Mouse (Mus musculus): ENCODE measurements around the gene Loxl3. TPM values are rescaled to one million over a fixed set of nuclear protein-coding genes. Genes with fewer than 3 reads are reported as not detected.
A peak's percentile ranks its signal among the peaks of the same experiment; 100 is the strongest.

Loxl3 gene
- polyA plus RNA-seq, 1 experiment = 18.8 TPM

- H3K4me1 ChIP-seq (ENCODE audit: control insufficient read depth, insufficient read depth, low read length) = peaks cover 55% of the 10 kb centered on the region
- peak overlapping the region; percentile 76 for H3K27ac ChIP-seq (ENCODE audit: insufficient read depth, low read depth, low read length)
- TF ChIP-seq POLR2A (IDR thresholded peaks at IDR 0.05; ENCODE audit: borderline replicate concordance, low read depth, low read length) (no peak), CTCF (IDR thresholded peaks at IDR 0.05; ENCODE audit: low read depth, low read length) (no peak)
- no peak overlapping the region for H3K4me3 ChIP-seq (ENCODE audit: insufficient read depth, low read length)
Measured at GRCm38 (mm10) chr6:83040601-83041000, 6.6 kb downstream of the Loxl3 start.

GRCm38 (mm10) chr6:83043561-83043960 is 9.6 kb downstream of the Loxl3 start:
- peaks cover 62% of the 10 kb centered on the region for H3K4me1 ChIP-seq (ENCODE audit: control insufficient read depth, insufficient read depth, low read length)
- TF ChIP-seq CTCF (IDR thresholded peaks at IDR 0.05; ENCODE audit: low read depth, low read length) (no peak), POLR2A (IDR thresholded peaks at IDR 0.05; ENCODE audit: borderline replicate concordance, low read depth, low read length) (0 out of 2 replicates have a peak, but pooled peaks have one; percentile 47)
- peak overlapping the region; percentile 98 for H3K27ac ChIP-seq (ENCODE audit: insufficient read depth, low read depth, low read length)
- H3K4me3 ChIP-seq (ENCODE audit: insufficient read depth, low read length) = no peak overlapping the region

GRCm38 (mm10) chr6:83043993-83044392 is 10.0 kb downstream of the Loxl3 start:
- TF ChIP-seq CTCF (IDR thresholded peaks at IDR 0.05; ENCODE audit: low read depth, low read length) (no peak), POLR2A (IDR thresholded peaks at IDR 0.05; ENCODE audit: borderline replicate concordance, low read depth, low read length) (no peak)
- Histone ChIP-seq H3K4me1 (ENCODE audit: control insufficient read depth, insufficient read depth, low read length) (peaks cover 62% of the 10 kb centered on the region), H3K27ac (ENCODE audit: insufficient read depth, low read depth, low read length) (peak overlapping the region; percentile 98), H3K4me3 (ENCODE audit: insufficient read depth, low read length) (no peak overlapping the region)

- H3K4me1 ChIP-seq (ENCODE audit: control insufficient read depth, insufficient read depth, low read length) = peaks cover 60% of the 10 kb centered on the region
- no peak overlapping the region for H3K4me3 ChIP-seq (ENCODE audit: insufficient read depth, low read length)
- H3K27ac ChIP-seq (ENCODE audit: insufficient read depth, low read depth, low read length) = peak overlapping the region; percentile 98
- TF ChIP-seq CTCF (IDR thresholded peaks at IDR 0.05; ENCODE audit: low read depth, low read length) = no peak
- TF ChIP-seq POLR2A (IDR thresholded peaks at IDR 0.05; ENCODE audit: borderline replicate concordance, low read depth, low read length) = no peak
Measured at GRCm38 (mm10) chr6:83044742-83045141, 10.8 kb downstream of the Loxl3 start.

GRCm38 (mm10) chr6:83049367-83049766 is 15.4 kb downstream of the Loxl3 start:
- TF ChIP-seq CTCF (IDR thresholded peaks at IDR 0.05; ENCODE audit: low read depth, low read length) (no peak), POLR2A (IDR thresholded peaks at IDR 0.05; ENCODE audit: borderline replicate concordance, low read depth, low read length) (no peak)
- Histone ChIP-seq H3K4me3 (ENCODE audit: insufficient read depth, low read length) (no peak overlapping the region), H3K4me1 (ENCODE audit: control insufficient read depth, insufficient read depth, low read length) (peaks cover 24% of the 10 kb centered on the region), H3K27ac (ENCODE audit: insufficient read depth, low read depth, low read length) (no peak overlapping the region)

- H3K27ac ChIP-seq (ENCODE audit: insufficient read depth, low read depth, low read length) = peak overlapping the region; percentile 68
- TF ChIP-seq CTCF (IDR thresholded peaks at IDR 0.05; ENCODE audit: low read depth, low read length) = peak; percentile 4; the same call in 1 of the 2 replicates
- TF ChIP-seq POLR2A (IDR thresholded peaks at IDR 0.05; ENCODE audit: borderline replicate concordance, low read depth, low read length) = no peak
- H3K4me1 ChIP-seq (ENCODE audit: control insufficient read depth, insufficient read depth, low read length) = 0 out of 2 replicates have a peak, but pooled peaks cover 5% of the 10 kb centered on the region
- H3K4me3 ChIP-seq (ENCODE audit: insufficient read depth, low read length) = peak overlapping the region; percentile 86
Measured at GRCm38 (mm10) chr6:83053136-83053960, 19.4 kb downstream of the Loxl3 start.

- H3K4me1 ChIP-seq (ENCODE audit: control insufficient read depth, insufficient read depth, low read length) = 0 out of 2 replicates have a peak, but pooled peaks cover 5% of the 10 kb centered on the region
- peak within 1 kb of the TSS; percentile 86 for H3K4me3 ChIP-seq (ENCODE audit: insufficient read depth, low read length)
- peak within 1 kb of the TSS; percentile 69 for H3K27ac ChIP-seq (ENCODE audit: insufficient read depth, low read depth, low read length)
- TF ChIP-seq CTCF (IDR thresholded peaks at IDR 0.05; ENCODE audit: low read depth, low read length) (no peak), POLR2A (IDR thresholded peaks at IDR 0.05; ENCODE audit: borderline replicate concordance, low read depth, low read length) (no peak)
Measured at GRCm38 (mm10) chr6:83054074-83054851, 20.3 kb downstream of the Loxl3 start, which contains the start of gene Aup1. Aup1 (plus strand) TSS chr6:83054521.

GRCm38 (mm10) chr6:83054871-83055431 is 21.0 kb downstream of the Loxl3 start, which contains the start of gene Htra2:
Htra2 (minus strand) TSS chr6:83055273.
- H3K4me1 ChIP-seq (ENCODE audit: control insufficient read depth, insufficient read depth, low read length) = 0 out of 2 replicates have a peak, but pooled peaks cover 5% of the 10 kb centered on the region

GRCm38 (mm10) chr6:83057790-83058189 is 23.8 kb downstream of the Loxl3 start, which contains the start of gene Dqx1:
Dqx1 (plus strand) TSS chr6:83057844.
- Histone ChIP-seq H3K4me3 (ENCODE audit: insufficient read depth, low read length) (no peak within 1 kb of the TSS), H3K4me1 (ENCODE audit: control insufficient read depth, insufficient read depth, low read length) (no peaks in the 10 kb centered on the region), H3K27ac (ENCODE audit: insufficient read depth, low read depth, low read length) (no peak within 1 kb of the TSS)
- TF ChIP-seq CTCF (IDR thresholded peaks at IDR 0.05; ENCODE audit: low read depth, low read length) = no peak
- no peak for TF ChIP-seq POLR2A (IDR thresholded peaks at IDR 0.05; ENCODE audit: borderline replicate concordance, low read depth, low read length)

More at GRCm38 (mm10) chr6:83054871-83055431, 21.0 kb downstream of the Loxl3 start, which contains the start of gene Htra2:
- Histone ChIP-seq H3K27ac (ENCODE audit: insufficient read depth, low read depth, low read length) (peak within 1 kb of the TSS; percentile 69), H3K4me3 (ENCODE audit: insufficient read depth, low read length) (peak within 1 kb of the TSS; percentile 86)
- TF ChIP-seq CTCF (IDR thresholded peaks at IDR 0.05; ENCODE audit: low read depth, low read length) (peak; percentile 40), POLR2A (IDR thresholded peaks at IDR 0.05; ENCODE audit: borderline replicate concordance, low read depth, low read length) (no peak)
